Mouse (Mus musculus): ENCODE measurements around the gene Kank2.

DNA sequence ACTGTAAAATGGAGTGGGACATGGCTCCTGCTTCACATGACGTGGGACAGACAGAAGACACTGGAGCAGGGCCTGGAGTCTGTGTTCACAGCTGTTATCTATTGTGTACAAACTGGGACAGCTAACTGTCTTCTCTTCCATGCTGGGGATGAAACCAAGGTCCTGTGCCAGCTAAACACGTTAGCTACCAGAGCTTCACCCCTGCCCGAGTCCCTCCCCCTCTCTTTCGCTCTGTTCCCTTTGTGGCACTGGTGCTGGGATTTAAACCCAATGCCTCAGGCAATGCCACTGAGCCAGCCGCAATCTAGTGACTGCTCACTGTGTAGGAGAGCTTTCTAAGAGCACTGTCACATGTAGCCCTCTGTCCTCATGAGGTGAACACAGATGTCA is 31.9 kb upstream of the Kank2 start:
- TF ChIP-seq CTCF (IDR thresholded peaks at IDR 0.05; ENCODE audit: low read depth) (no peak), EP300 (optimal IDR thresholded peaks at IDR 0.05) (no peak)
